Comparison of ENCODE assay signal across 23 mouse cellular contexts in the genomic region with DNA sequence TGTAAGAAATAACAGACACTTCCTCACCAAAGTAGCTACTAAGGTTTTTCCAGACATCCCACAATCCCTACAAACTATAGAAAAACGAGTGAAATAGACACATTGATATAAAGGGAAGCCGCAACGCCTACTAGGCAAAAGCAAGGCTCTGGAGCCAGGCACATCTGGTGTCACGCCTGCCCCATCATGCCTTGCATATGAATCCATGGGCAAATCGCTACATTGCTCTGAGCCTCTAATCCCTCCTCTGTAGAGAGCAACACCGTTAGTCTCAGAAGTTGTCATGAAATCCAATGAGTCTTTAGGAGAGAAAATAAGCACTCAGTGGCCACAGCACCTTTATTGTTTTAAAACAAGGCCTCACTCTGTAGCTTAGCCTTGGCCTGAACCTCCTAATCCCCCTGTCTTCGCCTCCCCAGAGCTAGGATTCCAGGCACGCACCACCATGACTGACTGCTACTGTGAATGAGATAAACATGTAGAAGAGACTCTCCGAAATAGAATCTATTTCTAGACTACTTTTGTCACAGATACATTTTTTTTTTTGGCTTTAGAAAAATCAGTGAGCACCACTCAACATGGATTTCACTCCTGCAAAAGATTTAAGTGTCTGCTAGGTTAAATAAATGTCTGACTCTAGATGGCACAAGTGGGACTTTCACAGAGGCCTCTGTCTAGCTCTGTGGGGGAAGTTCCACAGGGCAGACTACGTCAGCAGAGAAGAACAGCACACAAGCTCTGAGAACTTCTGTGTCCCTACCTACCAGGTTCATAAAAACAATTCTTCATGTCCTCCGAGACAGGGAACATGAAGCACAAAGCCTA. TPM values are rescaled to one million over a fixed set of nuclear protein-coding genes. Genes with fewer than 3 reads are reported as not detected.
A peak's percentile ranks its signal among the peaks of the same experiment; 100 is the strongest.
DNase-seq lines count a peak whose midpoint lies in the region; ATAC-seq and TF ChIP-seq lines count a peak whose summit lies in the region.
"Had no signal": no experiment of that assay in that cellular context is flagged by ENCODE, and none has a peak within 500 bp of the region (broad histone marks: within the 10 kb centered on the region; RNA-seq: fewer than 3 reads in every experiment).

No protein-coding gene starts in this region.

- no peak for TF ChIP-seq POLR2A in bone marrow, adult 2 months (IDR thresholded peaks at IDR 0.05; ENCODE audit: borderline replicate concordance, control insufficient read depth, low read depth, low read length)

- no peaks in the 10 kb centered on the region for H3K27me3 ChIP-seq in embryonic facial prominence, embryonic 10.5 days (replicated peaks; ENCODE audit: low read depth, poor library complexity, severe bottlenecking)
- H3K27me3 ChIP-seq: embryonic facial prominence, embryonic 15.5 days; neural tube, embryonic 15.5 days; Patski had no signal

- no peak overlapping the region for H3K4me3 ChIP-seq in layer of hippocampus, adult 2 months
- H3K4me3 ChIP-seq in bone marrow, adult 2 months (replicated peaks; ENCODE audit: control insufficient read depth, low read depth, low read length), result no peak overlapping the region
- no peak overlapping the region for H3K4me3 ChIP-seq in embryonic facial prominence, embryonic 10.5 days
- H3K4me3 ChIP-seq: embryonic facial prominence, embryonic 15.5 days; forebrain, embryonic 10.5 days; heart, embryonic 15.5 days; hindbrain, embryonic 10.5 days; neural tube, embryonic 15.5 days had no signal

- 0 out of 2 replicates have a peak, but pooled peaks have one; percentile 36 for ATAC-seq in monocyte, adult 5-6 weeks (replicated peaks; ENCODE audit: insufficient number of reproducible peaks, low FRiP score, low TSS enrichment, poor library complexity, severe bottlenecking)
- ATAC-seq: hindbrain, postnatal 0 days; Patski had no signal

- peaks cover 4% of the 10 kb centered on the region; the same call in 1 of the 2 replicates for H3K4me1 ChIP-seq in bone marrow, adult 2 months (ENCODE audit: control insufficient read depth, insufficient read depth, low read length)
- no peaks in the 10 kb centered on the region for H3K4me1 ChIP-seq in embryonic facial prominence, embryonic 10.5 days
- H3K4me1 ChIP-seq: embryonic facial prominence, embryonic 15.5 days; heart, embryonic 15.5 days; hindbrain, embryonic 10.5 days; neural tube, embryonic 15.5 days had no signal

- peak; percentile 53 for TF ChIP-seq CTCF in layer of hippocampus, adult 2 months (conservative IDR thresholded peaks at IDR 0.05)
- TF ChIP-seq CTCF in bone marrow, adult 2 months (IDR thresholded peaks at IDR 0.05; ENCODE audit: control insufficient read depth, insufficient read depth, low read length), result peak; percentile 24; the same call in 1 of the 2 replicates

- H3K9me3 ChIP-seq in embryonic facial prominence, embryonic 10.5 days, result no peaks in the 10 kb centered on the region
- H3K9me3 ChIP-seq: embryonic facial prominence, embryonic 15.5 days; forebrain, embryonic 10.5 days; heart, embryonic 15.5 days; hindbrain, embryonic 10.5 days; neural tube, embryonic 15.5 days had no signal

- peaks cover 10% of the 10 kb centered on the region for H3K36me3 ChIP-seq in embryonic facial prominence, embryonic 10.5 days (replicated peaks)
- H3K36me3 ChIP-seq: embryonic facial prominence, embryonic 15.5 days; heart, embryonic 15.5 days had no signal

- H3K27ac ChIP-seq in layer of hippocampus, adult 2 months, result no peak overlapping the region
- H3K27ac ChIP-seq in bone marrow, adult 2 months (ENCODE audit: control insufficient read depth, insufficient read depth, low read depth, low read length, poor library complexity), result no peak overlapping the region
- H3K27ac ChIP-seq in embryonic facial prominence, embryonic 10.5 days (replicated peaks), result no peak overlapping the region
- H3K27ac ChIP-seq: embryonic facial prominence, embryonic 15.5 days; forebrain, embryonic 10.5 days; heart, embryonic 15.5 days; hindbrain, embryonic 10.5 days; hindbrain, postnatal 0 days; neural tube, embryonic 15.5 days had no signal

- 81% methylated on average over 11 of the region's 11 CpGs for WGBS in bone marrow, adult 2 months
- WGBS in embryonic facial prominence, embryonic 10.5 days, result 82% methylated on average over 11 of the region's 11 CpGs

- DNase-seq in layer of hippocampus, adult 2 months (ENCODE audit: low spot score in 2 of 2), result peak in 1 of 2 experiments; percentile 16
- DNase-seq in layer of hippocampus, adult 11-12 months (ENCODE audit: low spot score), result no peak
- peak; percentile 23 for DNase-seq in lung, postnatal 25 days (ENCODE audit: low spot score)
- DNase-seq in lung, postnatal 14 days, result no peak
- no peak for DNase-seq in embryonic facial prominence, embryonic 10.5 days (ENCODE audit: low spot score)
- DNase-seq: adrenal gland, postnatal 10 days; cerebellum, adult 11 months; cerebellum, postnatal 10 days; gastrocnemius, postnatal 25 days; kidney, adult 18-20 months; kidney, postnatal 10 days; midbrain, embryonic 14.5 days; right cerebral cortex, postnatal 4 days; thymus, postnatal 14 days had no signal

RNA-seq across cellular contexts. Expression of a gene that starts 45.5 kb away (rescaled TPM):
- total RNA-seq in layer of hippocampus, adult 2 months (2021), result 10 to 100 TPM; 32.0 TPM
- polyA plus RNA-seq in bone marrow, adult 2 months (2011; ENCODE audit: insufficient read depth, insufficient read length, low replicate concordance, missing spikeins), result 3.9 and 5.7 TPM in 2 replicates
- 3.7 to 4.4 TPM (median 4.4 TPM) in 3 replicates for total RNA-seq in monocyte, adult 5-6 weeks (2017)
- 0.96 and 1.5 TPM in 2 replicates for polyA plus RNA-seq in embryonic facial prominence, embryonic 10.5 days (2016; fragmentation: Nextera tagmentation; extraction: Ambion mirVana)
